Mouse (Mus musculus) c-Kit-positive CD71-positive TER-119-positive erythroid progenitor cells, embryonic 14.5 days (primary cell): ENCODE results near the gene Rnf224.
A peak's percentile ranks its signal among the peaks of the same experiment; 100 is the strongest.

Source experiments
- DNase-seq: peaks from one replicate; pipeline ENCODE4 v3.0.0-alpha.2; 2013; ENCODE audit warnings: low spot score

The Rnf224 gene

DNA sequence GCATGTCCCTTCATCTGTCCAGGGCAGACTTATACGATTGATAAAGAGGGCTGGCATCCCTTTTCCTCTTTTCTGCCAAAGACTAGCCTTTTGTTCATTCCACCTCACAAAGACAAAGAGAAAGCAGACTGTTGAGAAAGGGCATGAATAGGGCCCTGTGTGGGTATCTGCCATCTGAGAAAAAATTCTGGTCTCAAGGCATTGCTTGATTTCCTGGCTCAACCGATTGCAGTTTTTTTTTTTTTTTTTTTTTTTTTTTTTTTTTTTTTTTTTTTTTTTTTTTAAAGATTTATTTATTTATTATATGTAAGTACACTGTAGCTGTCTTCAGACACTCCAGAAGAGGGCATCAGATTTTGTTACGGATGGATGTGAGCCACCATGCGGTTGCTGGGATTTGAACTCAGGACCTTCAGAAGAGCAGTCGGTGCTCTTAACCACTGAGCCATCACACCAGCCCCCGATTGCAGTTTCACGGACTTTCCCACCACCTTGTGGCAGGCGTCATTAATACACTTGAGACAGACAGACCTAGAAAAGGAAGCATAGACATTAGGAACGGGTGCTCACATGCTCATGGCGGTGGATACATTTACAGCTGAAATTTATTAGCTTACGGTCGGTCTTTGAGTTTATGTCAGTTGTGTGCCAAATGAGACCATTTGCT lies 20.0 kb upstream of the Rnf224 start:
- peak; percentile 73 for DNase-seq

DNA sequence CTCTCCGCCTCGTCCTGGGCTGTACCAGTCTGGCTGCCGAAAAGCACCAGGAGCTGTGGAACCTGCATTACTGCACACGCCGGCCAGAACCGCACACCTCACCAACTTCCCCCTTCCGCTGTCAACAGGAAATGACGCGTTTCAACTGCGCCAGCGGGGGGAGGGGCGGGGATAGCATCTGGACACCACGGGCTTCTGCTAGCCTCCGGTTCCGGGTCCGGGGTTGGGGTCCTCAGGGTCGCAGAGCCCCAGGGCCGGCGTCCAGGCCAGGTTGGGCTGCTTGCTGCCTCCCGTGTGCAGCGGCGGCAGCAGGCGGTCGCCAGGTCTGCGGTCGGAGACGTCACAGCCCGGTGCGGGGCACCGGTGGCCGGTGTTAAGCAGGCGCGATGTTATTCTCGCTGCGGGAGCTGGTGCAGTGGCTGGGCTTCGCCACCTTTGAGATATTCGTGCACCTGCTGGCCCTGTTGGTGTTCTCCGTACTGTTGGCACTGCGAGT lies 18.7 kb upstream of the Rnf224 start, which contains the start of gene Tmem203:
Tmem203 (plus strand) TSS at position 156 of the 496 bp plus-strand sequence.
- peak; percentile 89 for DNase-seq

DNA sequence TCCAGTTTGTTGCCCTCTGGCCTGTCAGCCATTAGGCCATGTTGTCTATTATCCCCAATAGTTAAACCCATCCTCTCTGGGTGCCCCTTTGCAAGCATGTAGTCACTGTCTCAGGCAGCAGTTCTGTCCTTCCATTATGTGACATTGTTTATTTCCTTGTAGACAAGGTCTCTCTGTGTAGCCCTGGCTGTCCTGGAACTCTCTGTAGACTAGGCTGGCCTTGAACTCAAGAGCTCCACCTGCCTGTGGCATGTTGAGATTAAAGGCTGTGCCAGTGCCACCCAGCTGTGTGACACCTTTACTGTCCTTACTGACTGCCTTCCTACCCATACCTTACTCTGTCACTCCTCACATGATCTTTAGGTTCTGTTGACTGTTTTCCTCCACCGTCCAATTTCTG lies 15.7 kb upstream of the Rnf224 start:
- DNase-seq = no peak

DNA sequence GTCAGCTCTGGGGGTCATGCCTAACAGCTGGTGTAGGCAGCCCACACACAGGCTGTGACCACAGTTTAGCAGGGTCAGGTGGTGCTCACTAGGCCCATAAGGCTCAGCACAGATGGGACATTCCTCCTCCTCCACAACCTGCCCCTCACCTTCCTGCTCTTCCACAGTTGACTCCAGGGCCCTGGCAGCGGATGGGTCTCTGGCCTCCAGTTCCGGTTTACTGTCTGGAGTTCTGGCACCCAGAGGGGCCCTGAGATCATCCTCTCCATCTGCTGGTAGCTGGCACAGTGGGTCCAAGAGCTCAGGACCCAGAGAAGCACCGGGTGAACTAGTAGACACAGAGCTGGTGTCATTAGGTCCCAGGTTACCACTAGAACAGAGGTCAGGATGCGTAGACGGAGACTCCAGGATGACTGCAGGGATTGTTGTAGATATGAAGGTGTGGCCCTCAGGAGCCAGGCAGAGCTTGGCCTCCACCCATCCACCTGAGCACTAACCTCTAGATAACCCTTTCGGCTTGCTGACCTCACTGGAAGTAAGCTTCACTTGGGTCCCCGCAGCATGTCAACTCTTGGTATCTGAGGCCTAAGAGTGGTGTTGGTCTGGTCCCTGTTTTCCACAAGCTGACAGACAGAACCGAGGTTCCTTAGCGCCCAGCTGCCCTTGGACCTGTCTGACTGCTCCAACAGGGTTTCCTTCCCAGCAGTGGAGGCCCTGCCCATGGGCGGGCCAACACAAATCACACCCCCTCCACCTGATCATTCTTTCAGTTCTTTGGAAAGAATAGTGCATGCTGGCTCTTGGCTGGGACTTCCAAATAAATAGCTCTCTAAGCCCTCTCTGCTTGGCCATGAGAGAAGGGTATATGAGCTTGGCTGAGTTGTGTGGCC lies 9.8 kb upstream of the Rnf224 start, which contains the start of gene AL732309.1:
AL732309.1 (minus strand) TSS at position 681 of the 890 bp plus-strand sequence.
- DNase-seq = no peak

DNA sequence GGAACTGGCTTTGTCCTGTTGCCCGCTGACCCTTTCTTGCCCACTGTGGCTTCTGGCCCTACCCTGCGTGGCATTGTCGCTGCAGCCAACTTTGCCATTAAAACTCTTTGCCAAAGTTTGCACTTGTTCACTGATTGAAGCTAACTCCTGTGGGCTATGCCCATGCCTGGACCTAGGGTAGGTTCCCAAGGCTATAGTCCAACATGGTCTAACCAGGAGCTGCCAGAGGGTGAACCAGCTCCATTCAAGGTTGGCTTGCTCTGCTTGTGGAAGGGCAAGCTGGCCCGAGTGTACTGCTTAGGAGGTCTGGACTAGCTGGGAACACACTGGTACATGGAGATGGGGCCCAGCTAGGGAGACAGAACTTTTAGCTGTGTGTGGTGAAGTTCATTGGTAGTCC lies 7.6 kb upstream of the Rnf224 start:
- DNase-seq = no peak

GRCm38 (mm10) chr2:25243342-25243741 lies 6.8 kb upstream of the Rnf224 start:
- DNase-seq = no peak

GRCm38 (mm10) chr2:25242101-25242506 lies 5.5 kb upstream of the Rnf224 start, which contains the start of the genes Rnf208 and Cysrt1:
Gene Rnf208, plus strand, starts transcription at chr2:25242255.
Gene Cysrt1, minus strand, starts transcription at chr2:25242452.
- no peak for DNase-seq

DNA sequence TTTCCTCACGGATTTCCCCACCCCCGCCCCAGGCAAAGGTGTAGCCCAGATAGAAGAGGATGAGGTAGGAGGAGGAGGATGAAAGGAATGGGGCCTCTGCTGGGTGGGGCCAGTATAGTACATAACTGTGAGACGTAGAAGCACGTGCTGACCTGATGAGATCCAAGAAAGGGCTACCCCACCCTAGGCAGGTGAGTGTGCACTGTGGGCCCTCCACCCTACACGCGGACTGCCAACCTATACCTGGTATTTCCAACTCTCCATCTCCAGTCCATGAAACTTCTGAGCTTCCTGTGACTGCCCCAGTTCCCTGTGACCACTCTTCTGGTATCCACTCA lies 4.8 kb upstream of the Rnf224 start:
- DNase-seq = no peak

- peak; percentile 63 for DNase-seq
Measured at GRCm38 (mm10) chr2:25240723-25241437, 4.3 kb upstream of the Rnf224 start.

DNA sequence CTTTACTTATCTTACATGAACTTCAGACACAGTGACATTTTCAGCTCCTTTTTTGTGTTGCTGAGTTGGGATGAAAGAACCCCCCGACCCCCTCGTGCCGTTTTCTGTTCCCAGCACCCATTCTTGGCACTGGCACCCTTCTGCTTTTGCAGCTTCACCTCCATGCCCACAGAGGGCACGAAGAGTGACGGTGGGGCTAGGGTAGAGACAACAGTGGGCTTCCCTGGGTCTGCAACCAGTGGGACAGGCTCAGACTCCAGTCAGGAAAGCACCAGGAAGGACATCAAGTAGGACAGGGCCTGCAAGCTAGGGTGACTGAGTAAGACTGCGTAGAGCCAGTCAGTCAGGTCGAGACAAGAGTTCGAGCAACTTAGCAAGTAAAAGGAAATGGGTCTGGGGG lies 3.7 kb upstream of the Rnf224 start:
- DNase-seq = no peak

DNA sequence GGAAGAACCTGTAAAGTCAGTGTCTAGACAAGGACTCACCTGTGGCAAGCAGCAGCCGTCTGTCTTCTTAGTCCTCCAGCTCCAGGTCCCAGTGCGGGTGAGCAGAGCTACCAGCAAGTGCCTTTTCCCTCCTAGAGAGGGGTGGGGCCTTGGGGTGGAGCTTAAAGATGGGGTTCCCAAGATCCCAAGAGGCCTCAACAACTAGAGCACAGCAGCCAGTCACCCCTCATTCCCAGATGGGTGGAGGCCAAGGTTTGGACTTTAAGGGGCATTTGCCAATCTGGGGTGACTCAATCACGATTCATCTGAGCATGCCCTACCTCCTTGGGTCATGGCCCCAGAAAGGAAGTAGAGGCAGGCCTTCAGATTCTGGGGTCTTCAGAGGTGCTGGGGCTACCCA lies 3.2 kb upstream of the Rnf224 start:
- no peak for DNase-seq

DNA sequence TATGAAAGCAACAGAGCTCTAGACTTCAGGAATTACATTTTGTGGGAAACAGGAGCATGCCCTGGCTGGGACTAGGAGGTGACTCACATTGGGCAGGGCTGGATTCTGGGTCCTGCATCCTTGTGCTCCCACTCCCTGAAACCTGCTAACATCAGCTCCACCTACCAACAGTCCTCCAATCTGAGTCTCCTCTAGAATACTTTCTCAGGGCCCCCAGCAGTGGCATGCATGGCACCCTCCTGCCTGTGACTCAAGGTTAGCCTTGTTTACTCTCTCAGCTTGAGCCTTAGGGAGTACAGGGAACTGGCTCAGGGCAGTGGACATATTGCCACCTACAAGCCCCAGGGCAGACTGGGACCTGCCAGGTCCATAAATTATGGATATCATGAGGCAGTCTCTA lies 1.5 kb upstream of the Rnf224 start:
- DNase-seq = no peak

DNA sequence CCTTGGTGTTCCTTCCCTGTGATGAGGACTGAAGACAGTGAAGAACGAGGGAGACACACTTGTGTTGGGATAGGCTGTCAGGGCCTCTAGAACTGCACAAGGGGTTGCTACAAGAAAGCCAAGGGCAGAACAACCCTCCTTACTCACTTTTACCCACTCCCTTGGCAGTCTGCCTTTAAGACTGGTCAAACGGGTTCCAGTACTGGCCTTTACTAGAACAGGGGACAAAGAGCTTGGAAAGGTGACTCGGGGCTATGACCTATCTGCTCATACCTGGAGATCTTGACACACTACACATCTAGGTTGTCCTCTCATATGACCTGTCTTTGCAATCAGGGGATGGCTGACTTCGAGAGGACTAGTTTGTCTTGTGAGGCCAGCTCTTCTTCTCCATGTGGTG lies 935 bp upstream of the Rnf224 start:
- DNase-seq = no peak

GRCm38 (mm10) chr2:25234551-25235220 lies 1.9 kb downstream of the Rnf224 start:
- no peak for DNase-seq

DNA sequence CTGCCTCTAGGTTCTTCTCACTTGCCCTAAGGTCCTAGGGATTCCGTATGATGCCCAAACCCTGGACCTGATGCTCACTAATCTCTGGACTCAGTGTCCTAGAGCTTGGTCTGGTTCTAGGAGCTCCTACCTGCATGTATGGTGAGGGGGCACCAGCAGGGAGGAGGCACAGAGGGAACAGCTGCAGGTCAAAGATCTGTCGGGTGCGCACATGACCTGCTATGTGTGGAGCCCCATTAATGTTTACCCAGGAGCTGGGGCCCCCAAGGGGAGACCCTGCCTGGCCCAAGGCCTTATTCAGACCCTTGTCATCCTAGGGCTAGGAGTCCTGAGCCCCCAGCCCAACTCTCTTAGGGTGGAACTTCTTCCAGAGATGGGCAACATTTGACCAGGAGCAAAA lies 2.5 kb downstream of the Rnf224 start, which contains the start of gene Slc34a3:
Slc34a3 (minus strand) TSS at position 315 of the 400 bp plus-strand sequence.
- no peak for DNase-seq

GRCm38 (mm10) chr2:25233421-25233820 lies 3.2 kb downstream of the Rnf224 start:
- DNase-seq = no peak

DNA sequence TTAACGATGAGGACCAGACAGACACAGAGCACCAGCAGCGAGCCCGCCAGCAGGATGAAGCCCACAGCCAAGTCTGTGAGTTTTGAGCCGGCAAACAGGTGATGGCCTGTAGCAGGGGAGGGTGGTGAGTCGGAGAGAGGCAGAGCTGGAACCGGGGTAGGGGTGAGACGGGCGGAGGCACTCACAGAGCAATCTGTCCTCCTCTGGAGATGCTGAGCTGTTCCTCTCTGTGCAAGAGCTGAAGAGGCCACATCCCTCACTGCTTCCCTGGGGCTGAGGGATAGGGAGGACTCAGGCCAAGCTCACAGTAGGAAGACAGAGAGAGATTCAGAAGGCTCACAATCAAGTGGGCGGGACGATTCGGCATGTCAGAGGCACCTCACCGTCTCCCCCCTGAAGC lies 5.5 kb downstream of the Rnf224 start:
- no peak for DNase-seq

- no peak for DNase-seq
Measured at GRCm38 (mm10) chr2:25230581-25230980, 6.0 kb downstream of the Rnf224 start.

- no peak for DNase-seq
Measured at GRCm38 (mm10) chr2:25229582-25229981, 7.0 kb downstream of the Rnf224 start.

GRCm38 (mm10) chr2:25228995-25229530 lies 7.5 kb downstream of the Rnf224 start:
- no peak for DNase-seq

DNA sequence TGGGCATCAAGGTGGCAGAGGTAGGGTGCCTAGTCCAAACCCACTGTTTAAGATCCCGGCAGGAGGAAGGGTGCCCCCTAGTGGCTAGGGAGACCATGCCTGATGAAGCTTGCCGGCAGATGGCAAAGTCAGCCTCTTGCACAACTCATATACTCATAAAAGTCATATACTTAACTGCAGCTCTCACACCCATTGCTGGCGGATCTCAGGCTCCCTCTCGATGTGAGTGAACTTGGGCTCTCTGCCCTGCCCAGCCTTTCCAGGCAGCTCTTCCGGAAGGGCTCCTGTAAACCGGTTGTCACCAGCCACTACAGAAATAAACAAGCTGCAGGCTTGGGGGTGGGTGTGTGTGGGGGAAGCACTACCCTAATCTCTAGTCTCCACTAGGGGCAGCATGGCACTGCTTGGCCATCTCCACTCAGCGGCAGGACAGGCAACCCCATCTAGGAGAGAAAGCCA lies 8.1 kb downstream of the Rnf224 start:
- DNase-seq = peak; percentile 87
